Mouse (Mus musculus) heart, embryonic 14.5 days (tissue): ENCODE data around the gene Gjc3. TPM values are rescaled to one million over a fixed set of nuclear protein-coding genes. Genes with fewer than 3 reads are reported as not detected.
"Not testable (repeated sequence)": the region's sequence is repeated elsewhere in the genome, so short reads cannot be mapped to it uniquely, and the experiment has no call there.

Source experiments
- ATAC-seq: fragments of 200-750 bp; cut with Nextera tagmentation; 2 replicates; pipeline ENCODE4 v1.8.0; 2017; ENCODE audit warnings: low read depth, moderate TSS enrichment; ENCODE audit not compliant: insufficient number of reproducible peaks, insufficient read depth, low FRiP score
- H3K27ac ChIP-seq, 2 experiments: fragments of 200-500 bp in 1 of 2; fragments of 300-500 bp in 1 of 2; sonication (generic) in 1 of 2; replicated peaks in 1 of 2; 2 replicates each; pipeline ENCODE4 v1.5.1; 2012 to 2014; ENCODE audit warnings: low read depth in 2 of 2, low read length in 2 of 2, control low read depth in 1 of 2, mild to moderate bottlenecking in 1 of 2, mixed read lengths in 1 of 2; ENCODE audit not compliant: control insufficient read depth in 1 of 2, insufficient read depth in 1 of 2
- H3K27me3 ChIP-seq: fragments of 300-500 bp; sonication (generic); 2 replicates; pipeline ENCODE4 v1.6.1; 2014; ENCODE audit warnings: mild to moderate bottlenecking, low read length, control low read depth; ENCODE audit not compliant: control insufficient read depth, insufficient read depth
- H3K36me3 ChIP-seq: fragments of 300-500 bp; sonication (generic); 2 replicates; pipeline ENCODE4 v1.6.1; 2014; ENCODE audit warnings: mild to moderate bottlenecking, control low read depth, low read length, mixed read lengths; ENCODE audit not compliant: control insufficient read depth, insufficient read depth
- H3K4me1 ChIP-seq, 2 experiments: fragments of 200-500 bp in 1 of 2; fragments of 300-500 bp in 1 of 2; sonication (generic) in 1 of 2; 2 replicates each; pipeline ENCODE4 v1.6.1; 2012 to 2014; ENCODE audit warnings: low read length in 2 of 2, control low read depth in 1 of 2, mixed read lengths in 1 of 2; ENCODE audit not compliant: control insufficient read depth in 2 of 2, insufficient read depth in 2 of 2
- H3K4me2 ChIP-seq: fragments of 300-500 bp; sonication (generic); 2 replicates; pipeline ENCODE4 v1.6.1; 2014; ENCODE audit warnings: mild to moderate bottlenecking, low read length
- H3K4me3 ChIP-seq, 2 experiments: fragments of 200-500 bp in 1 of 2; fragments of 300-500 bp in 1 of 2; sonication (generic) in 1 of 2; 2 replicates each; pipeline ENCODE4 v1.5.1; 2012 to 2014; ENCODE audit warnings: low read length in 2 of 2, mild to moderate bottlenecking in 2 of 2, control low read depth in 1 of 2, low read depth in 1 of 2, moderate library complexity in 1 of 2; ENCODE audit not compliant: control insufficient read depth in 1 of 2, insufficient read depth in 1 of 2
- H3K9ac ChIP-seq: fragments of 300-500 bp; sonication (generic); 2 replicates; pipeline ENCODE4 v1.6.1; 2014; ENCODE audit warnings: mild to moderate bottlenecking, low read length
- H3K9me3 ChIP-seq: fragments of 300-500 bp; sonication (generic); 2 replicates; pipeline ENCODE4 v1.6.1; 2016; ENCODE audit warnings: low read length, control low read depth; ENCODE audit not compliant: control insufficient read depth
- WGBS: fragments of 180-500 bp; shearing (Covaris S2); extraction: QIAGEN DNeasy Blood & Tissue Kit; methylation state at CpG from one replicate; pipeline ENCODE4 v1.1.7; 2014; 5-methylcytosine and 5-hydroxymethylcytosine counted together
- polyA plus RNA-seq: library from polyadenylated mRNA; unstranded; fragments of >200 nt; fragmentation: Nextera tagmentation; extraction: Ambion mirVana; gene quantifications from 2 replicates; pipeline ENCODE4 v1.2.1, GENCODE M21; 2014

Gene Gjc3
- polyA plus RNA-seq, 1 experiment from 2014 or later = 0.11 TPM

DNA sequence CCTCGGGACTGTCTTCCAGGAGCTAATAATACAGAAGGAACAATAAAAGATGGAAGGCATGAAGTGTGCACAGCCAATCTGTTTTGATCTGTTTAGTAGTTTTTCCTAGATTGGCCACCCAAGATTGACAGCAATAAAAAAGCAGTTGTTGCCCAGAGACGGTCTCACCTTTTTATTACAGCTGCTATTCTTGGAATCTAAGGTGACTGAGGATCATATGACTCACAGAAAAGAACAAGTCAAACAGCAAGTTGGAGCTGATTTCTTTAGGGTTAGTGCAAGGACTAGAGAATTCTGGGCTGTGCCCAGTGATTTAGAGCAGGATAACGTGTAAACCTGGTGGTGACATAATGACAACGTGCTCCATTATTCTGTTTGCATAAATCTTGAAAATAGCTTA is 21.9 kb downstream of the Gjc3 start:
- Histone ChIP-seq H3K27ac (no peak overlapping the region), H3K27me3 (no peaks in the 10 kb centered on the region), H3K9ac (no peak overlapping the region), H3K4me2 (no peak overlapping the region), H3K4me1 (no peaks in the 10 kb centered on the region), H3K9me3 (no peaks in the 10 kb centered on the region), H3K4me3 (no peak overlapping the region), H3K36me3 (no peaks in the 10 kb centered on the region)
- no peak for ATAC-seq
- 80% methylated on average over 4 of the region's 4 CpGs for WGBS

DNA sequence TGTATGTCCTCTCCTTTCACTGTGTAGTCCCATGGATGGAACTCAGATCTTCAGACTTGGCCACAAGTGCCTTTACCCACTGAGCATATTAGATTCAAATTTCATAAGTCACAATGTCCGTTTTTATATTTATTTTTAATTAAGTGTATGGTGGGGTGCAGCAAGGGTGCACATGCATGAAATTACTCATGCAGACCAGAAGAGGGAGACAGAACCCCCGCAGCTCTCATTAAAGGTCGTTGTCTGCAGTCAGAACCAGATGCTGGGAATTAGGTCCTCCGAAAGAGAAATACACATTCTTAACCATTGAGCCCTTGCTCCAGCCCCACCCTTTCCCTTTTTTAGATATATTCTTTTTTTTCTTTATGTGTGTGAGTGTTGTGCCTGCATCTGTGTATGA is 25.7 kb downstream of the Gjc3 start:
- no peak overlapping the region for H3K27ac ChIP-seq
- no peaks in the 10 kb centered on the region for H3K27me3 ChIP-seq
- no peak overlapping the region for H3K4me2 ChIP-seq
- no peaks in the 10 kb centered on the region for H3K36me3 ChIP-seq
- no peaks in the 10 kb centered on the region for H3K4me1 ChIP-seq
- no peak overlapping the region for H3K9ac ChIP-seq
- no peaks in the 10 kb centered on the region for H3K9me3 ChIP-seq
- 62% methylated on average over 4 of the region's 4 CpGs for WGBS
- no peak for ATAC-seq
- H3K4me3 ChIP-seq = no peak overlapping the region

DNA sequence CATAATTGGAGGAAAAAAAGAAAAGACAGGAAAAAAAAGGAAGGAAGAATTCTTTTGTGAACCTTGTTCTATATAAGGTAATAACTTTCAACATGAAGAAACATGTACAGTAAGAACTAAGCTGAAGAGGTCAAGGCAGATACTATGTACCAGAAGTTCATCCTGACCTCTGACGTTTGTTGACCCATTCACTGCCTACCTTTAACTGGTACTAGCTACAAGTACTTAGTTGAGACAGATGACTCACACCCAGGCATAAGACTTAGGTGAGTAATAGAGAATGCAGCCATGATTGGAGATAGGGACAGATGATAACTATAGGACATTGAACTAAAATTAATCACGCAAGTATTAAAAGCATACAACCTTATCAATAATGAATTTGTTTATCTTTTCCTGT is 26.4 kb downstream of the Gjc3 start:
- Histone ChIP-seq H3K27me3 (no peaks in the 10 kb centered on the region), H3K4me2 (no peak overlapping the region), H3K27ac (no peak overlapping the region), H3K9me3 (no peaks in the 10 kb centered on the region), H3K4me3 (no peak overlapping the region), H3K4me1 (no peaks in the 10 kb centered on the region), H3K9ac (no peak overlapping the region), H3K36me3 (no peaks in the 10 kb centered on the region)
- 74% methylated on average over 2 of the region's 2 CpGs for WGBS
- ATAC-seq = no peak

DNA sequence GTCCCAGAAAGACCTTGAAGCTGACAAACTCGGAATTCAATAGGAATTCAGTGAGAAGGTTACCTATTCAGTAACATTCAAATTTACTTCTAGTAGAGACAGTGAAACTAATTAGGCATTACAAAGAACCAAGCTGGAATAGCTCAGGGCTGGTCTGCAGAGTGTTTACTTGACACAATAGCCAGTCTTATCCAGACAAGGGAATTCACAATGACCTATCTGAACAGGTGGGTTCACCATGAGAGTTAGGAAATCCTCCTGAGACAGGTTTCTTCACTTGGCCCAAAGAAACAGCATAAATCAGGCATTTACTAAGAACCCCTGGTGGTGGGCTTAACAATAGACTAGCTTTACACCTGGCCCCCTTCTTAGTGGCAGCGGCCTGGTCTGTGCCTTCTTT is 29.0 kb downstream of the Gjc3 start:
- H3K4me2 ChIP-seq = not testable (repeated sequence)
- 65% methylated on average over 2 of the region's 2 CpGs for WGBS

DNA sequence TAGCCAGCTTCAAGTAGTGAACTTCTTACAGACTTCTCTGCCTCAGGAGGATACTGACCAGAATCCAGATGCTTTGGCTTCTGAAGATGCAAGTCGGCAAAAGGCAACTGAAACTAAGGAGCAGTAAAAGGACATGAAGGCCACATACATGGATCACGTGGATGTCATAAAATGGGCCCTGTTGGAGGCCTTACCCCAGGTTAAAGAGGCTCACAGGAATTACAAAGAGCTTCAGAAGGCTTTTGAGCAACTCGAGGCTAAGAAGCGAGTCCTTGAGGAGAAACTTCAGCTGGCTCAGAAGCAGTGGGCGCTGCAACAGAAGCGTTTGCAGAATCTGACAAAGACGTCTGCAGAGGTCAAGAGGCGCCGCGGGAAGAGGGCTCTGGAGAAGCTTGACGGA is 34.5 kb downstream of the Gjc3 start:
- H3K4me2 ChIP-seq = no peak overlapping the region
- no peaks in the 10 kb centered on the region for H3K9me3 ChIP-seq
- ATAC-seq = no peak
- no peaks in the 10 kb centered on the region for H3K4me1 ChIP-seq
- H3K27me3 ChIP-seq = no peaks in the 10 kb centered on the region
- no peaks in the 10 kb centered on the region for H3K36me3 ChIP-seq
- no peak overlapping the region for H3K27ac ChIP-seq
- H3K4me3 ChIP-seq = no peak overlapping the region
- 68% methylated on average over 11 of the region's 11 CpGs for WGBS
- H3K9ac ChIP-seq = no peak overlapping the region

More for the DNA sequence above, 29.0 kb downstream of the Gjc3 start:
- not testable (repeated sequence) for H3K9ac ChIP-seq, ATAC-seq, H3K36me3 ChIP-seq, H3K27me3 ChIP-seq, H3K27ac ChIP-seq, H3K4me1 ChIP-seq, H3K9me3 ChIP-seq, H3K4me3 ChIP-seq

DNA sequence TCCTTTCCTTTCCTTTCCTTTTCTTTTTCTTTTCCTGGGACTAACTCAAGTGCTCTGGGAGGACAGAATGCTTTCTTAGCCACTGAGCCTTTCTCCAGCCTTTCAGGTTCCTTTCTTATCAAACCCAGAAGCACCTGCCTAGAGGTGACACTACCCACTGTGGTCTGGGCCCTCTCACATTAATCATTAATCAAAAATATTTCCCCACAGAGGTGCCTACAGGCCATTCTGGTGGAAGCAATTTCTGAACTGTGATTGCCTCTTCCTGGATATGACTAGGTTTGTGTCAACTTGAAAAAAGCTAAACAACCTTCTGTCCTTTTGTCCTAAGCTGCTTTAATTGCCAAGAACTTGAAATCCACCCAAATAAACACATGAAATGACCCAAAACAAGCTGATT is 40.7 kb downstream of the Gjc3 start:
- no peak overlapping the region for H3K4me3 ChIP-seq
- H3K36me3 ChIP-seq = no peaks in the 10 kb centered on the region
- no peak overlapping the region for H3K4me2 ChIP-seq
- H3K9me3 ChIP-seq = no peaks in the 10 kb centered on the region
- no peaks in the 10 kb centered on the region for H3K4me1 ChIP-seq
- no peak overlapping the region for H3K27ac ChIP-seq
- ATAC-seq = no peak
- no peaks in the 10 kb centered on the region for H3K27me3 ChIP-seq
- H3K9ac ChIP-seq = no peak overlapping the region

DNA sequence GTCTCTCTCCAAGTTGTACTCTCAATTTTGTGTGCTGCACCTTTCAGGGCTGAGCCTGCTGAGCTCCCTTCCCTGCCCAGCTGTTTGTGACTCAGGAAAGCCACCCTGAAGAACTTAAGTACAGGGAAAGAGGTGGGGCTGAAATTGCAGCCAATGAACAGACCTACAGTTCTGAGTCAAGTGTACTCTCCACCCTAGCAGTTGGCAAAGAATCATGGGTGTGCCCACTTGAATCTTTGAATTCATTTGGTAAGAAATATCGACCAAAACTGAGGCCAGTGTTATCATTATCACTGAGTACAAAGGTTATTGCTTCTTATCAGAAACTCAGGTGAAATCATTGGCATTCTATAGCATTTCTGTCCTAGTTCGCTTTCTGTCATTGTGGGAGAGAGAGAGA is 41.4 kb downstream of the Gjc3 start, which contains the start of gene Cyp3a13:
Gene Cyp3a13, minus strand, starts transcription at position 88 of the 400 bp plus-strand sequence.
- H3K9ac ChIP-seq = no peak within 1 kb of the TSS
- no peaks in the 10 kb centered on the region for H3K36me3 ChIP-seq
- 47% methylated on average over 2 of the region's 2 CpGs for WGBS
- no peak for ATAC-seq
- H3K27me3 ChIP-seq = no peaks in the 10 kb centered on the region
- no peaks in the 10 kb centered on the region for H3K9me3 ChIP-seq
- H3K4me1 ChIP-seq = no peaks in the 10 kb centered on the region
- H3K4me3 ChIP-seq = no peak within 1 kb of the TSS
- no peak within 1 kb of the TSS for H3K4me2 ChIP-seq
- H3K27ac ChIP-seq = no peak within 1 kb of the TSS

DNA sequence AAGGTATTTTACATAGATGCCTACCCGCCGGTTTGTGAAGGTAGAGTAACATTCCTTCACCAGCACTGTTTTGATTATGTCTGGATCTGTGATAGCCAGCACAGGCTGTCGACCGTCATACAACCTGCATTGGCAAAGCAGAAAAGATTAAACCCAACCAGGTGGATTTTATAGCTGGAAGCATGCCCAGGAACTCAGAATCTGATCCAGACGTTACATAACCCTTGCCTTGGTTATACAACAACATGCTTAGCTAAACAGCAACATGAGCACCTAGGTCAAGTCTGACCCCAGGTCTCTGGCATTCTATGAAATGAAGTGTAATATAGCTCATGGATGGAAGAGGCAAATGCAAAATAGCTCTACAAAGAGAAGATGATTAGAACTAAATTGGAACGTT is 47.3 kb downstream of the Gjc3 start:
- no peak overlapping the region for H3K9ac ChIP-seq
- H3K4me2 ChIP-seq = no peak overlapping the region
- H3K27me3 ChIP-seq = no peaks in the 10 kb centered on the region
- no peak overlapping the region for H3K4me3 ChIP-seq
- no peak overlapping the region for H3K27ac ChIP-seq
- ATAC-seq = no peak
- 66% methylated on average over 6 of the region's 6 CpGs for WGBS
- H3K36me3 ChIP-seq = no peaks in the 10 kb centered on the region
- H3K9me3 ChIP-seq = no peaks in the 10 kb centered on the region
- H3K4me1 ChIP-seq = no peaks in the 10 kb centered on the region
